Mouse (Mus musculus): ENCODE measurements around the gene Tubb3.
"Not testable (repeated sequence)": the region's sequence is repeated elsewhere in the genome, so short reads cannot be mapped to it uniquely, and the experiment has no call there.

Tubb3 gene

GRCm38 (mm10) chr8:123412560-123413170, 1.4 kb downstream of the Tubb3 start:
- DNase-seq (ENCODE audit: low spot score): no peak

DNA sequence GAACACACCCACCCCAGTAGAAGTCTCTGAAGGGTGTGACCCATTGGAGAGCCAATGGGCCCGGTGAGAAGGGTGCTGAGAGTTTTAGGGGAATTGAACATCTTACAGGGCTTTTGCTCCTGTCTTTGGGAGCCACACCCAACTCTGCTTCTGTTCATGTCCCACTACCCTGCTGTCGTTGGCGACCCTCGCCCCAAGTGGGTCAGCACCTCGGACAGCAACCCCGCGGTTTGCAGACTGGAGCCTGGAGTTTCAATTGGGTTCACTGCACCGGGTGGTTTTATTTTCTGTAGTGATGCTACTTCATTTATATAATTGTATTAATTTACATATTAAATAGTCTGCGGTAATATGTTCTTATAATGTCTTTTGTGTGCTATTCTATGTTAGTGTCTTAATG, 3.0 kb downstream of the Tubb3 start:
- DNase-seq (ENCODE audit: low spot score): no peak

DNA sequence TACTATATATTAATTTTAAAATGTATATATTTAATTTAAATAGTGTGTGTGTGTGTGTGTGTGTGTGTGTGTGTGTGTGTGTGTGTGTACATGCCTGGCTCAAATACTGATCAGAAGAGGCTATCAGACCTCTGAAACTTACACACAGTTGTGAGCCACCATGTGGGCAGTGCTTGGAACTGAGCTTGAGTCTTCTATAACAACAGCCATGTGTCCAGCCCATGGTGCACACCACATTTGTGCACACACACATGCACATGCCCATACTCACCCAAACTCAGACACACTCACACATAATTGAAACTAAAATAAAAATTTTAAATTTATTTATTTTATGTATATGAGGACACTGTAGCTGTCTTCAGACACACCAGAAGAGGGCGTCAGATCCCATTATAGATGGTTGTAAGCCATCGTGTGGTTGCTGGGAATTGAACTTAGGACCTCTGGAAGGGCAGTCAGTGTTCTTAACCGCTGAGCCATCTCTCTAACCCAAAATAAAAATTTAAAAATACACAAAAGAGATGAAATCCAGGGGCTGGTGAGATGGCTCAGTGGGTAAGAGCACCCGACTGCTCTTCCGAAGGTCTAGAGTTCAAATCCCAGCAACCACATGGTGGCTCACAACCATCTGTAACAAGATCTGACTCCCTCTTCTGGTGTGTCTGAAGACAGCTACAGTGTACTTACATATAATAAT, 3.9 kb downstream of the Tubb3 start:
- not testable (repeated sequence) for DNase-seq (ENCODE audit: low spot score)

- no peak for DNase-seq (ENCODE audit: low spot score)
Observed at GRCm38 (mm10) chr8:123415967-123416943, 5.0 kb downstream of the Tubb3 start.

- DNase-seq (ENCODE audit: low spot score): no peak
Observed at GRCm38 (mm10) chr8:123416944-123417555, 5.8 kb downstream of the Tubb3 start.

GRCm38 (mm10) chr8:123419711-123420110, 8.5 kb downstream of the Tubb3 start:
- no peak for DNase-seq (ENCODE audit: low spot score)

- no peak for DNase-seq (ENCODE audit: low spot score)
Observed at GRCm38 (mm10) chr8:123420525-123421281, 9.5 kb downstream of the Tubb3 start.

- no peak for DNase-seq (ENCODE audit: low spot score)
Observed at GRCm38 (mm10) chr8:123421325-123421724, 10.1 kb downstream of the Tubb3 start.

DNA sequence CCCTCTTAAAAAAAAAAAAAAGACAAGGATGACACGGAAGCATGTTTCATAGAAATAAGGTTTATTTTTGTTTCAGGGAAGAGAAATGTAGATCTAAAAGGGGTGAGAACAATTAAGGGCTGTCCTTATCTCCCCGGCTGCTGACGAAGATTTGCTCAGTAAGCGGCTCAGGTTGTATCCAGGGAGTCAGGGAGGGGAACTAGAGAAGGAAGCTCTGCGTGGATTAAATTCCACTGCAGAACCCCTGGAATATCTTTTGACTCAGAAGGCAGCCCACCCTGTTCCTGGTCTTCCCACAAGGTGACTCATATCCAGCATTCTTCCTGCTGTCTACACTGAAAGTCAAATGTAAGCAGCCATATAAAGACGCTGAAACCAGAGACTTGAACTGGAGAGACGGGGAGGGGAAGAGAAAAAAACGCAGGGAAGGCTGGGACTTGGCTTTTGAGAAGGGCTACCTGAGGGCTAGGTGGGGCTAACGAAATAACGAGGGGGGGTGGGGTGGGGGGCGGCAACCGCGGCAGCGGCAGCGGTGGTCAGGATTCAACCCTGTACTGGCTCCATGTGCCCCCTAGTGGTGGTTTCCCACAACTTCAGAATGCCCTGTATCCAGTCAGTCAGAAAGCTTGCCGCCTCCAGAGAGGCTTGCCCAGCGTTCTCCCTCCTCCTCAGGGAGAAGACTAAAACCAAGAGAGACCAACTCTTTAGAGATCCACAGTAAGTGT, 11.0 kb downstream of the Tubb3 start:
- DNase-seq (ENCODE audit: low spot score): no peak

DNA sequence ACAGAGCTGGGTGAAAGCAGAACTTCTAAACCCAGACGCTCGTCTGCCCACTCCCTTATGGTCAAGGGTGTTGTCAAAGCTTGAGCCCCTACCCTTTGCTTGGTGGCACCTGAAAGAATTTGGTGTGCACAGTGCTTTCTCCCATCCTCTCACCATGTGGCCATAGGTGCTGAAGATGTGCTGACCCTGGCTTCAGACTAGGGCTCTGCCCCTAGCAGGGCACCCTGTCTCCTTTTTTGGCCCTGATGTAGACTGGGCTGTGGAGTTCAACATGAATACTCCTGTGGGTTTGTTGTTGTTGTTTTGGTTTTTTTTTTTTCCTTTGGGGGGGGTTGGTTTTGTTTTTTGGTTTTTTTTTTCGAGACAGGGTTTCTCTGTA, 11.5 kb downstream of the Tubb3 start:
- no peak for DNase-seq (ENCODE audit: low spot score)

DNA sequence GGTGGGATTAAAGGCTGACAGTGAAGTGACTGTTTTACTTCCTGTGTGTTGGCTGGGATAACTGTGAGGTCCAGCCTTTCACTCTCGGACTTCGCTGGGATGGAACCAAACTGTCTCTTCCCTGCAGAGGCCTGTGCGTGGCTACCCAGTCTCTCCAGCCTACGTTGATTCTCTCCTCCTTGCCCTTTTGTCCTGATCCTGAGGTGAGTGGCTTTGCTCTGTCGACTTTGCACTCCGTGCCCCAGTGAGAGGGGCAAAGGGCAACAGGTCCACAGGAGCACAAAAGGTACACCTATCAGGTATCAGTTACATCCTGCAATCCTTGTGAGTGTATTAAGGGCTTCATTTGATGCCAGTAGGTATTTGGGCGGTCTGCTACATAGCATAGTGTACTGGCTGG, 12.2 kb downstream of the Tubb3 start, which contains the start of gene Def8:
Def8 (plus strand) TSS at position 87 of the 400 bp plus-strand sequence.
- no peak for DNase-seq (ENCODE audit: low spot score)

GRCm38 (mm10) chr8:123426511-123427509, 15.6 kb downstream of the Tubb3 start:
- DNase-seq (ENCODE audit: low spot score): no peak

GRCm38 (mm10) chr8:123427639-123428275, 16.5 kb downstream of the Tubb3 start:
- DNase-seq (ENCODE audit: low spot score): no peak

GRCm38 (mm10) chr8:123428343-123428893, 17.2 kb downstream of the Tubb3 start:
- no peak for DNase-seq (ENCODE audit: low spot score)

GRCm38 (mm10) chr8:123428939-123429721, 17.9 kb downstream of the Tubb3 start:
- no peak for DNase-seq (ENCODE audit: low spot score)

GRCm38 (mm10) chr8:123429722-123430013, 18.4 kb downstream of the Tubb3 start:
- DNase-seq (ENCODE audit: low spot score): not testable (repeated sequence)

DNA sequence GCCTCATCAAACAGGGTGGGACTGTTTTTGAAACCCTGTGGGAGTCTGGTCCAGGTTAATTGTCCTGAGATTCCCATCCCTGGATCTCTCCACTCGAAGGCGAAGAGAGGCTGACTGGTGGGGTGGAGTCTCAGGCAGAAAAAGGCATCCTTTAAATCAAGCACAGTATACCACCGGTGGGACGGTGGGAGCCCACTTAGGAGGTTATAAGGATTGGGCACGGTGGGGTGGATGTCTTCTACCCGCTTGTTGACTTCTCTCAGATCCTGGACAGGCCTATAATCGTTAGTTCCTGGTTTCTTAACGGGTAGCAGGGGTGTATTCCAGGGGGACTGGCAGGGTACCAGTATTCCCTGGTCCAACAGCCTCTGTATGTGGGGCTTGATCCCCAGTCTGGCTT, 19.7 kb downstream of the Tubb3 start:
- not testable (repeated sequence) for DNase-seq (ENCODE audit: low spot score)
